Mouse (Mus musculus) layer of hippocampus, adult 8-10 months (tissue): ENCODE measurements around the gene Iqca. TPM values are rescaled to one million over a fixed set of nuclear protein-coding genes. Genes with fewer than 3 reads are reported as not detected.

Experiments
- DNase-seq, 2 experiments: peaks; one replicate each; pipeline ENCODE4 v3.0.0; 2022; ENCODE audit warnings: low spot score in 2 of 2
- total RNA-seq, 4 experiments: library from RNA; stranded (reverse); gene quantifications; 2 replicates each; pipeline ENCODE4 v1.2.4; 2022

The Iqca gene
- total RNA-seq, 4 experiments from 2014 or later, result 1.2 to 1.9 (median 1.3) TPM

DNA sequence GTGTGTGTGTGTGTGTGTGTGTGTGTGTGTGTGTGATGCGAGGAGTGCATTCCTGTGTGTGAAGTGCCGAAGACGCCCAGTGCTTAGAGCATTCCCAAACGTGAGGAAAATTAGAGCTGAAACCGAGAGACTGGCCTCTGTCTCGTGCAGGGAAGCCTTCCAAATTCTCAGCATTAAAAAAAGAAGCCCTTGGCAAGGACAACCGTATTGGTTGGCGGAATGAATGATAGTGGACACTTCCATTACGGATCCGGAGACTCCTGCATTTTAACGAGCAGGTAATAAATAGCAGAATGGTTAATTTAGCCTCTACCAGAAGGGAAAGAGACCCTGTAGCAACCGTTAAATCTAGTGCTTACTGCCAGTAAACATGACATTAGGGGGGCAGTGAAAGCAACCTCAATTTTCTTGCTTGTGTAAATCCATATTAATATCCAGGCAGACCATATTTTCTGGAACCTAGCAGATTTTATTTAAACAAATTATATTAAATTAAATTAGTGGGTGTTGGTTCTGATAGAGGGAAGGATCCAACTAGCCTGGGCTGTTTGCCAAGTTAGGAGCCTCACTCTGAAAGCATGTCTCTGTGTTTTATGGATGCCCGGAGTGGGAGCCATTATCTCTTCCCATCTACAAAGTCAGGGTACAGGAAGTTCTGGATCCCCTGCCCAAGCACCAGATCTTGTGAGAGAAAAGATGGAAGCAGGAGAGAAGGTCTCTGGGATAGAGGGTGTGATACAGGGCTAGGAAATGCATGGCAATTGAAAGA lies 81.2 kb downstream of the Iqca start:
- peak in 1 of 2 experiments; percentile 31 for DNase-seq

DNA sequence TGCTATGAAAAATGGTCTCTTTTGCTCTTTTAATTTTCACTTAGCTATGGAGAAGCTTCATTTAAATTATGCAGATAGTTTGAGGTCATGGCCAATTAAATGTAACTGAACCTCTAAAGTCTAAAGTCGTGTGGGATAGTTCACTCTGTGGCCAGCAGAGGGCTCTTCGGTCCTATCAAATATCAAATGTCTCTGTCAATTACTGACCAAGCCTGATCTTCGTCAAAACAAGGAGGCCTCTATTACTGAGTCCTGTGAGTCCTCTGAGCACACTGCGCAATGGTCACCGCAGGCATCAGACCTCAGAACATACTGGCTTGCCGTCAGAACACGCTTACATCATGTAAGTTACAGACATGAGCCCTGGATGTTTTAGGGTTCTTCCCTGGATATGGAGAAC lies 92.6 kb downstream of the Iqca start:
- DNase-seq, result peak in 1 of 2 experiments; percentile 68

- DNase-seq, result no peak
Measured at GRCm38 (mm10) chr1:90060054-90060453, 93.1 kb downstream of the Iqca start.

GRCm38 (mm10) chr1:90054991-90055390 lies 98.2 kb downstream of the Iqca start:
- peak; percentile 63 to 69 for DNase-seq

DNA sequence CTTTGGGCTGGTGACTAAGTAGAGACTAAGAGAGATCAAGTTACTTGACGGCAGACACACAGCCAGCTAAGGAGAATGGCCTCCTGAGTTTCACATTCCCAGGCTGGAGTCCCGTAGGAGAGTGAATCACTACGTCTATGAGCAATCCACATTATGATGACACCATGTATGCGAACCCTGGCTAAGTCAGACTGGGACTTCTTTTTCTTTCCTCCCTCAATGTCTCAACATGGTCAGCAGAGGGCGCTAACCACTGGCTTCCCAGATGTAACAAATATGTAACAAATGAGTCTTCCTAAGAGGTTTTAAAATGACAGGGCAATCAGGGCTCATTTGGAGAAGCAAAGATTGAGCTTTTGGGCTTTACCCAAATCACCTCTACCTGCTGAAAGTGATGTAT lies 101.9 kb downstream of the Iqca start:
- peak in 1 of 2 experiments; percentile 31 for DNase-seq

DNA sequence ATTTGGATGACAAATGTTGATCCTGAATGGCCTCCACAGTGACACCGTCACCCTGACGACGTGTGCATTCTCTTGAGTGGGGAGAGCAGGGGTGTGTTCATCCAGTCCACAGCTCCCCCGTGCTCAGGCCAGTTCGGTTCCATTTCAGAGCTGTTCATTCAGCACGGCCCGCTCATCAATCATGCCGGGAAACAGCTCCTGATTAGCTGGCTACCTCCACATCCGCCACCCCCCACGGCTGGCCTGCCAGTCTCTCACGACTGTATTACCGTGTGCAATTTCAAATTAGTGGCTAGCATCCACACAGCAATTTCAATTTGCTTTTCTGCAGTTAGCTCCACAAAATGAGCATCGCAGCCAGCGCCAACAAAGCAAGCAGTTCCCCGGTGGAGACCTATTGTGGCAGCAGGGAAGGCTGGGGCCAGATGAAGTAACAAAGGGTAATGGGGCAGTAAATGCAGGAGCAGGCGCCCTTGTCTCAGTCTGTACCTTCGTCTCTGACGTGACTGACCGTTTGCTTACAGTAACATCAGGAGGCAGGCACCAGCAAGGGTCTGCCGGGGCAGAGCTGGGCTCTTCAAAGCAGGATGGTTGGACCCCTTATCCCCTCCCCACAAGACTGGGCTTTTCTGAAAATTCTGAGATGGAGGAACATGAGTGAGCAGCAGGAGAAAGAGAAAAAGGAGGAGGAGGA lies 103.0 kb downstream of the Iqca start:
- DNase-seq, result no peak

DNA sequence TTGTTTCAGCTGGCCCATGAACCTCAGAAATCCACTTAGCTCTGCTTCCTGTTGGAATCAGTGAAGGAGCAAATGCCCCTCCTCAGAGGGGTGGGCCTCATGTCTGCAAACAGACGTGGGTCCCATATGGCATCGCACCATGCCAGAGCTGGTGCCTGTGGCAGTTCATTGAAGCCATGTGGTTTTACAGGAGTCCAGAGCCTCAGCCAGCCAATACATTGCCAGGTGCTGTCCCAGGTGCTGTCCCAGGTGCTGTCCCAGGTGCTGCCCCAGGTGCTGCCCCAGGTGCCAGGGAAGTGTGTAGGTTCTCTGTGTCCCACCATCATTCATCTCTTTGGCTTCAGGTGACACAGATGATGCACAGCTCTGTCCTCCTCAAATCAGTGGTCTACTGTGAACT lies 124.9 kb downstream of the Iqca start:
- DNase-seq, result no peak

GRCm38 (mm10) chr1:90026945-90027344 lies 126.3 kb downstream of the Iqca start:
- DNase-seq, result no peak

DNA sequence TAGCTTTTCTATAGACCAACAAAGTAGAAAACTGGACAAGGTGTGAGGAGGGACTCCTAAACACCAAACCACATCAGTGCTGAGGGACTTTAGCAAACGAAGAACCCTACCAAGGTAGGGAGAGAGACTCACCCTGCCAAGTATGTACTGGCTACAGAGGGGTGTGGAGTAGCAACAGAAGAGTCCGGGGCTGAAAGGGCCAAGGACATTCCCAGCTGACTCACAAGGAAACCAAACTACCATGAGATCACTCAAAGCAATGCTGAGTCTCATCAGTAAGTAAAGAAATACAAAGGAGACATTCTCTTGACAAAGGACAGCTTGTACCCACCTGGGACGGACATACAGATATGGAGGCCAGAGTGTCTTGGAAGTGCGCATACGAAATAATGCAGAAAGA lies 132.9 kb downstream of the Iqca start:
- no peak for DNase-seq

- DNase-seq, result no peak
Measured at GRCm38 (mm10) chr1:90018071-90018470, 135.1 kb downstream of the Iqca start.

- no peak for DNase-seq
Measured at GRCm38 (mm10) chr1:90014446-90014845, 138.8 kb downstream of the Iqca start, which contains the start of gene Asb18. TSS of gene Asb18 (minus strand) at chr1:90014666.

DNA sequence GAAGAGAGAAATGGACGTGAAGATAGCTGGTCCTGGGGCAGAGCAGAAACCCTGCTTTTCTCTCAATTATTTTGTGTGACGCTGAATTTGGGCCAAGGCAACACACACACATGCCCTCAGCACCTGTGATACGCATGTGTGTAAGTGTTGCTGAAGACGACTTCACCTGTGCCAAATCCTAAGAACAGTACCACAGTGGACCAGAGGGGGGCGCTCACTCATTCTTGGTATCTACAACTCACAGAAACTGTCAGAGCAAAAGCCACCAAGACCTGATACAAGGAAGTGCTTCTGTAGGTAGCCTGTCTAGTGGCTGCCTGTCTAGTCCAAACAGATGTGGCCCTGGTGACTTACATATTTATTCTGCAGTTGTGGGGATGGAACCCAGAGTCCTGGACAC lies 139.9 kb downstream of the Iqca start:
- DNase-seq, result no peak

- no peak for DNase-seq
Measured at GRCm38 (mm10) chr1:90012850-90013249, 140.4 kb downstream of the Iqca start.

DNA sequence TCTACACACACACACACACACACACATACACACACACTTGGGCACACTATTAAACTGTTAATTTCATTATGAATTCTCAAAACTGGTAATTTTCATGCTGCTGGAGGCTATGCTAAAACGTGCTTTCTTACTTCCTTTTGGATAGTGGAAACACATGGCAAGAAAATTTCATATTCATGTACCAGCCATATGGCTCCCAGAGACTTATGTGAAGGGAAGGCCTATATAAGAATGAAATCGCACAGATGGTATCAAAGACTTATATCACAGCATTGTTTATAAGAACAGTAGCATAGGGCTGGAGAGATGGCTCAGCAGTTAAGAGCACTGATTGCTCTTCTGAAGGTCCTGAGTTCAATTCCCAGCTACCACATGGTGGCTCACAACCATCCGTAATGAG lies 141.0 kb downstream of the Iqca start:
- no peak for DNase-seq

DNA sequence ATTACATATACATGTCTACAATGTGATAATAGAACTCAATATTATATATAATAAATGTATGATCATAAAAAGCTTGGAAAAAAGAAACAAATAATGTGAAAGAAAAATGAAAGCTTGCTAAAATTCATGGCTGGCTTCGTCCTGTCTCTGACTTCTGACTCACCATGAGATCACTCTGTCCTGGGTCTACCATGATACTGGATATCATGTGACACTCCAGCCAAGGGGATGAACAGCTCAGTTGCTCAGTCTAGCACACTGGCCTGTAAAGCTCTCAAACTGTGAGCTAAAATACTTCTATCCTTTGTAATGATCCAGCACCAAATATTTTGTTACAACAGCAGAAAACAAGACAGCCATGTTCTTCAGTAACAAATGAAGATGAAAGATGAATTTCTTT lies 143.1 kb downstream of the Iqca start:
- DNase-seq, result no peak

GRCm38 (mm10) chr1:90009188-90009587 lies 144.0 kb downstream of the Iqca start:
- no peak for DNase-seq

GRCm38 (mm10) chr1:90006666-90007065 lies 146.5 kb downstream of the Iqca start:
- peak; percentile 15 to 37 for DNase-seq

DNA sequence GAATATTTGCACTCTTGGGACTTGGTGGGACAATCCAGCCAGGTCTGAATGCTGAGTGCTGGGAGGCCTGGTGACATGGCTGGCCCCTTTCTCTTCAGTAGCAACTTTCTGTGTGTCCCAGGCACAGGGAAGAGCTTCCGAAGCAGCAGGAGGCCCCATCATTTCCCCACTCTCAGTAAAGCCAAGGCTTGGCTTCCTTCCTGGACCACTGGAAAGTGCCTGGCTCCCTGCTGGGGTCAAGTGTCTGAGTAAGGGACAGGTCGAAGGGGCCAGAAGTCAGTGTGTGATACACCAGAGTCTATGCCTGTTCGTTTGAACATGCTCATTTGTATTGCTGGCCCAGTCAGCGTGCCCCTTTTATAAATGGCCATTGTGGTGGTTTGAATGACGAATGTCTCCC lies 152.2 kb downstream of the Iqca start:
- DNase-seq, result no peak

DNA sequence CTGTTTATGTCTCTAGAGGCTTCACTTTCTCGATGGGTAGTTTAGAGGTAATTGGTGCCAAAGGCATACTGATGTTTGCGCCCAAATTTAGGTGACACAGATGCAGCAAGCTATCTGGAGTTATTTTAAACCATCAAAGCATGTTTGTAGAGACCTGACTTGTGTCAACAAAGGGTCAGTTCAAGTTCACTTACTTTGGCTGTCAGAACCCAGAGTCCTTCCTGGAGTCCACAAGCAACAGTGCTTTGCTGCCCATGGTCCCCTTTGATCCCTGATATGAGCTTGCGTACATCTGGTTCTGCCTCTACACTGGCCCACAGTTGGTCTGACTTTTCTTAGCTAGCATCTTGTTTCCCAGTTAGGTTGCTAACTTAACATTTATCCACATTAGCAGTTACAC lies 153.3 kb downstream of the Iqca start:
- no peak for DNase-seq

DNA sequence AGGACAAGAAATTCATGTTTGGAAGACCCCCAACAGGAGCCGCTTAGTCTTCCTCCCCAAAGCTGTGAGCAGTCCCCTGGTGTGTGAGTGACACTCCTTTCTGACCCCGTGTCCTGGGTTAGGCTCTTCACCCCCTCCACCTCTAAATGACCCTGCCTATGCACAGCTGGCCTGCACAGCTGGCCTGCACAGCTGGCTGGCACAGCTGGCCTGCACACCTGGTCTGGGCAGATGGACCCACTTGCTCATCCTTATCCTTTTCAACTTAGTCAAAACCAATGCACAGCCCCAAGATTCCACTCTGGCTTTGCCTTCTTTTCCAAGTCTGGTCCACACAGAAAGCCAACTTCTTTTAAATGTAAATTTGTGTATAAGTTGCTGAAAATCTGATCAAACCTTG lies 154.5 kb downstream of the Iqca start:
- DNase-seq, result no peak

- DNase-seq, result no peak
Measured at GRCm38 (mm10) chr1:89998076-89998475, 155.1 kb downstream of the Iqca start.

DNA sequence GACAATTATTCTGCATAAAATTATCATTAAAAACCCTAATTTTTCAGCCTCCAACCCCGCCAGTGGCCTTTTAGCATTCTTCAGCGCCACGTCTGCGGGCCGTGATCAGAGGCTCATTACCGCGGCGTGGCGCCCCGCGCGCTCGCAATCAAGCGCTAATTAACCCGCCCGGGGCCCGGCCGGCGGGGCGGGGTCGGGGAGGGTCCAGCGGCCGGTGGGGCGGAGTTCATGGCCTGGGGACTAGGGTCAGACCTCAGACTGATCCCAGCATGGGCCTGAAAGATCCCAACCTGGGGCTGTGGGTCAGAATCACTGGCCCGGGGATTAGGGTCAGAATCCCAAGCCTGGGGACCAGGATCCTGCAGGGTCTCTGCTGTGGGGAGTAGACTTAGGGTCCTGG lies 160.9 kb downstream of the Iqca start:
- DNase-seq, result no peak
